In genomic region chr1:36149411-36149810, GRCm38 (mm10) we compare ENCODE assay signal across 8 mouse cellular contexts.
DNase-seq lines count a peak whose midpoint lies in the region; ATAC-seq and TF ChIP-seq lines count a peak whose summit lies in the region.

No protein-coding gene starts in this region.

- H3K4me3 ChIP-seq in myocyte = no peak overlapping the region

- TF ChIP-seq POLR2A in myocyte (IDR thresholded peaks at IDR 0.05; ENCODE audit: insufficient read length, low read depth) = no peak

- no peaks in the 10 kb centered on the region for H3K27me3 ChIP-seq in myocyte (ENCODE audit: control insufficient read depth, insufficient read depth, insufficient read length)

- peak; percentile 27 for DNase-seq in gastrocnemius, adult 18-20 months (ENCODE audit: low spot score)
- no peak for DNase-seq in gastrocnemius, postnatal 10 days
- peak; percentile 52 for DNase-seq in 3T3-L1 (ENCODE audit: low read depth, low spot score)
- peak; percentile 62 for DNase-seq in NIH3T3 (ENCODE audit: low read depth)
- DNase-seq in urinary bladder, adult 18-20 months (ENCODE audit: low spot score in 2 of 2) = no peak
- no peak for DNase-seq in gastrocnemius, postnatal 25 days

- peak; percentile 80 for ATAC-seq in erythroid progenitor cell, adult 5-6 weeks (replicated peaks; ENCODE audit: low FRiP score, poor library complexity, severe bottlenecking)

- H3K79me2 ChIP-seq in myocyte (ENCODE audit: control insufficient read depth, insufficient read depth) = no peaks in the 10 kb centered on the region

- peaks cover 49% of the 10 kb centered on the region for H3K36me3 ChIP-seq in myocyte (ENCODE audit: control insufficient read depth, insufficient read depth)

- H3K4me2 ChIP-seq in myocyte (ENCODE audit: low read depth) = no peak overlapping the region

- no peak overlapping the region for H3ac ChIP-seq in myocyte (ENCODE audit: control insufficient read depth, insufficient read length)

TF ChIP-seq in myocyte, 11 proteins besides CTCF, POLR2A, EP300 and RAD21:
- TF ChIP-seq MYOG (IDR thresholded peaks at IDR 0.05; ENCODE audit: control insufficient read depth in 1 of 3, insufficient read depth in 1 of 3, insufficient read length in 2 of 3, low read depth in 2 of 3) (peak in 1 of 3 experiments; percentile 51), MYOD1 (IDR thresholded peaks at IDR 0.05; ENCODE audit: control insufficient read depth in 1 of 3, insufficient read length in 2 of 3, low read depth in 2 of 3) (peak in 2 of 3 experiments; percentile 25 to 38), CEBPB (IDR thresholded peaks at IDR 0.05; ENCODE audit: insufficient read depth, poor library complexity, severe bottlenecking) (no peak), POLR2AphosphoS2 (IDR thresholded peaks at IDR 0.05; ENCODE audit: insufficient read length, low read depth) (no peak), E2F4 (IDR thresholded peaks at IDR 0.05; ENCODE audit: insufficient read depth) (no peak), REST (IDR thresholded peaks at IDR 0.05; ENCODE audit: insufficient read depth, insufficient read length) (no peak), USF1 (IDR thresholded peaks at IDR 0.05; ENCODE audit: low read depth) (no peak)

Comparison
In these comparisons a context has a peak if more than half of its experiments do, and no peak if none do; other contexts are left out.
1. DNase-seq: peak in gastrocnemius, adult 18-20 months (single experiment), 3T3-L1 (single experiment) and NIH3T3 (single experiment); none in gastrocnemius, postnatal 10 days (single experiment), urinary bladder, adult 18-20 months (0 of 2) and gastrocnemius, postnatal 25 days (single experiment).